Comparison of ENCODE assay signal across 8 mouse cellular contexts in the genomic region with DNA sequence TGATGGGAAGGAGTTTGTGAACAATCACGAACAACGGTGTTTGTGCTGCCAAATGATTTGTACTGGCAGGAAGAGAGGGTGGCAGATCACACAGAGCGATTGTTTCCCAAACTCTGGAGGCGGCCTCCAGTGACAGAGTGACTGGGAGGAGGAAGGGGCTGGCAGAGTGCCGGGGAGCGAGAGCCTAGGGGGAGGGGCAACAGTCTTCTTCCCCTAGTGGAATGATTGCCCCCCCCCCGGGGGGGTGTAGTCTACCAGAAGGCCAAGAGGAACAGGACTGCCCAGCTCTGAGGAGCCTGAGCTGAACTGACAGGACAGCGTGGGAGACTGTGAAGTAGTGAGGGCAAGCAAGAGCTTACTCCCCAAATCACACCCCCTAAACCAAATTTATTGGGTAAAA.
DNase-seq lines count a peak whose midpoint lies in the region; ATAC-seq lines count a peak whose summit lies in the region.

No protein-coding gene starts in this region.

- H3K9ac ChIP-seq in forebrain, embryonic 15.5 days (replicated peaks), result no peak overlapping the region
- H3K9ac ChIP-seq in heart, embryonic 14.5 days (ENCODE audit: low read length), result peak overlapping the region; percentile 7; the same call in 1 of the 2 replicates
- H3K9ac ChIP-seq in kidney, embryonic 14.5 days (ENCODE audit: low read depth, low read length), result no peak overlapping the region
- no peak overlapping the region for H3K9ac ChIP-seq in limb, embryonic 12.5 days (replicated peaks)
- no peak overlapping the region for H3K9ac ChIP-seq in neural tube, embryonic 12.5 days

- H3K27ac ChIP-seq in forebrain, embryonic 15.5 days (replicated peaks), result peak overlapping the region; percentile 84
- H3K27ac ChIP-seq in heart, embryonic 14.5 days (replicated peaks in 1 of 2; ENCODE audit: control insufficient read depth in 1 of 2, insufficient read depth in 1 of 2, low read depth in 2 of 2, low read length in 2 of 2), result peak overlapping the region in 1 of 2 experiments; percentile 48; a peak in 2 of 4 replicates
- no peak overlapping the region for H3K27ac ChIP-seq in kidney, embryonic 14.5 days (ENCODE audit: low read depth, low read length)
- no peak overlapping the region for H3K27ac ChIP-seq in limb, embryonic 12.5 days
- no peak overlapping the region; the same call in 1 of the 2 replicates for H3K27ac ChIP-seq in neural tube, embryonic 12.5 days

- 0 out of 2 replicates have a peak, but pooled peaks cover 9% of the 10 kb centered on the region for H3K27me3 ChIP-seq in forebrain, embryonic 15.5 days
- H3K27me3 ChIP-seq in heart, embryonic 14.5 days (ENCODE audit: control insufficient read depth, insufficient read depth, low read length), result peaks cover 66% of the 10 kb centered on the region
- peaks cover 13% of the 10 kb centered on the region for H3K27me3 ChIP-seq in kidney, embryonic 14.5 days (ENCODE audit: control insufficient read depth, insufficient read depth, low read length)
- H3K27me3 ChIP-seq in limb, embryonic 12.5 days, result peaks cover 39% of the 10 kb centered on the region
- H3K27me3 ChIP-seq in neural tube, embryonic 12.5 days (replicated peaks), result peaks cover 5% of the 10 kb centered on the region; the same call in 1 of the 2 replicates

- H3K36me3 ChIP-seq in forebrain, embryonic 15.5 days, result no peaks in the 10 kb centered on the region
- H3K36me3 ChIP-seq in heart, embryonic 14.5 days (ENCODE audit: control insufficient read depth, insufficient read depth, low read length), result no peaks in the 10 kb centered on the region
- no peaks in the 10 kb centered on the region for H3K36me3 ChIP-seq in kidney, embryonic 14.5 days (ENCODE audit: control insufficient read depth, insufficient read depth, low read length)
- no peaks in the 10 kb centered on the region for H3K36me3 ChIP-seq in limb, embryonic 12.5 days
- H3K36me3 ChIP-seq in neural tube, embryonic 12.5 days, result no peaks in the 10 kb centered on the region

- 1% methylated on average over 8 of the region's 8 CpGs for WGBS in forebrain, embryonic 15.5 days
- WGBS in heart, embryonic 14.5 days, result 2% methylated on average over 8 of the region's 8 CpGs
- WGBS in kidney, embryonic 14.5 days, result under 1% methylated on average over 8 of the region's 8 CpGs
- WGBS in limb, embryonic 12.5 days, result under 1% methylated on average over 8 of the region's 8 CpGs
- 2% methylated on average over 8 of the region's 8 CpGs for WGBS in neural tube, embryonic 12.5 days

- peak; percentile 84 for DNase-seq in layer of hippocampus, adult 11-12 months (ENCODE audit: low spot score)
- no peak for DNase-seq in layer of hippocampus, adult 9-10 months (ENCODE audit: low spot score)
- peak; percentile 26 for DNase-seq in urinary bladder, postnatal 25 days (ENCODE audit: low spot score)

- peak overlapping the region; percentile 23; the same call in 1 of the 2 replicates for H3K4me2 ChIP-seq in forebrain, embryonic 15.5 days (replicated peaks)
- H3K4me2 ChIP-seq in heart, embryonic 14.5 days (ENCODE audit: low read length), result peak overlapping the region; percentile 58
- H3K4me2 ChIP-seq in kidney, embryonic 14.5 days (replicated peaks; ENCODE audit: low read depth, low read length), result peak overlapping the region; percentile 31
- H3K4me2 ChIP-seq in limb, embryonic 12.5 days, result peak overlapping the region; percentile 48
- peak overlapping the region; percentile 46 for H3K4me2 ChIP-seq in neural tube, embryonic 12.5 days (replicated peaks)

- peaks cover 58% of the 10 kb centered on the region for H3K4me1 ChIP-seq in forebrain, embryonic 15.5 days
- H3K4me1 ChIP-seq in heart, embryonic 14.5 days (ENCODE audit: control insufficient read depth in 2 of 2, insufficient read depth in 2 of 2, low read length in 2 of 2), result peaks cover 9 to 20% of the 10 kb centered on the region in 2 experiments; a peak in 3 of 4 replicates
- peaks cover 9% of the 10 kb centered on the region; the same call in 1 of the 2 replicates for H3K4me1 ChIP-seq in kidney, embryonic 14.5 days (ENCODE audit: control insufficient read depth, insufficient read depth, low read length)
- H3K4me1 ChIP-seq in limb, embryonic 12.5 days (replicated peaks), result peaks cover 37% of the 10 kb centered on the region
- H3K4me1 ChIP-seq in neural tube, embryonic 12.5 days, result peaks cover 46% of the 10 kb centered on the region

- peak; percentile 59 for ATAC-seq in forebrain, embryonic 15.5 days (replicated peaks)
- ATAC-seq in heart, embryonic 14.5 days (ENCODE audit: insufficient number of reproducible peaks, insufficient read depth, low FRiP score, low read depth), result peak; percentile 54
- ATAC-seq in kidney, embryonic 14.5 days (ENCODE audit: low FRiP score, low TSS enrichment), result peak; percentile 56; the same call in 1 of the 2 replicates
- ATAC-seq in limb, embryonic 12.5 days (ENCODE audit: insufficient number of reproducible peaks, insufficient read depth, low FRiP score, low TSS enrichment, low read depth), result 0 out of 2 replicates have a peak, but pooled peaks have one; percentile 28
- peak; percentile 64; the same call in 1 of the 2 replicates for ATAC-seq in neural tube, embryonic 12.5 days (ENCODE audit: low FRiP score, low read depth)

- H3K9me3 ChIP-seq in forebrain, embryonic 15.5 days, result no peaks in the 10 kb centered on the region
- H3K9me3 ChIP-seq in heart, embryonic 14.5 days (ENCODE audit: control insufficient read depth, low read length), result no peaks in the 10 kb centered on the region
- no peaks in the 10 kb centered on the region for H3K9me3 ChIP-seq in kidney, embryonic 14.5 days (ENCODE audit: control insufficient read depth, low read length)
- H3K9me3 ChIP-seq in limb, embryonic 12.5 days, result no peaks in the 10 kb centered on the region
- no peaks in the 10 kb centered on the region for H3K9me3 ChIP-seq in neural tube, embryonic 12.5 days

- no peak overlapping the region for H3K4me3 ChIP-seq in forebrain, embryonic 15.5 days
- peak overlapping the region in 1 of 2 experiments; percentile 18; a peak in 2 of 4 replicates for H3K4me3 ChIP-seq in heart, embryonic 14.5 days (ENCODE audit: control insufficient read depth in 1 of 2, insufficient read depth in 1 of 2, low read depth in 1 of 2, low read length in 2 of 2)
- H3K4me3 ChIP-seq in kidney, embryonic 14.5 days (ENCODE audit: low read length), result no peak overlapping the region
- no peak overlapping the region for H3K4me3 ChIP-seq in limb, embryonic 12.5 days (replicated peaks)
- H3K4me3 ChIP-seq in neural tube, embryonic 12.5 days, result no peak overlapping the region
